Mouse (Mus musculus): ENCODE measurements around the gene Eif5a. TPM values are rescaled to one million over a fixed set of nuclear protein-coding genes. Genes with fewer than 3 reads are reported as not detected.

The Eif5a gene
- total and polyA plus RNA-seq, 3 experiments, result 1,419 to 3,314 (median 2,729) TPM

GRCm38 (mm10) chr11:69880853-69881603, 40.7 kb downstream of the Eif5a start, which contains the start of gene Kctd11 (continued):
- TF ChIP-seq BHLHE40 (IDR thresholded peaks at IDR 0.05; ENCODE audit: low read depth, low read length) (peak; percentile 50), MAFK (IDR thresholded peaks at IDR 0.05; ENCODE audit: insufficient replicate concordance, low read length) (no peak), CHD1 (IDR thresholded peaks at IDR 0.05; ENCODE audit: low read depth, low read length) (no peak), TCF12 (IDR thresholded peaks at IDR 0.05; ENCODE audit: low read depth, low read length) (peak; percentile 78), MAX (IDR thresholded peaks at IDR 0.05; ENCODE audit: low read length) (peak; percentile 78; the same call in 1 of the 2 replicates), NELFE (IDR thresholded peaks at IDR 0.05; ENCODE audit: low read depth, low read length) (peak; percentile 74), MAZ (IDR thresholded peaks at IDR 0.05; ENCODE audit: low read depth, low read length) (peak; percentile 89), E2F4 (IDR thresholded peaks at IDR 0.05; ENCODE audit: insufficient replicate concordance, low read depth, low read length) (no peak), RCOR1 (conservative IDR thresholded peaks at IDR 0.05; ENCODE audit: low read depth, low read length) (no peak), ZNF384 (IDR thresholded peaks at IDR 0.05; ENCODE audit: low read depth, low read length) (no peak), ZC3H11A (IDR thresholded peaks at IDR 0.05; ENCODE audit: low read depth, low read length) (peak; percentile 10; the same call in 1 of the 2 replicates), ELF1 (IDR thresholded peaks at IDR 0.05; ENCODE audit: low read depth, low read length) (peak; percentile 90), CTCF (conservative IDR thresholded peaks at IDR 0.05 in 1 of 2, IDR thresholded peaks at IDR 0.05 in 1 of 2; ENCODE audit: low read depth in 2 of 2, low read length in 2 of 2) (peak in 1 of 2 experiments; percentile 89; a peak in 2 of 4 replicates), RAD21 (IDR thresholded peaks at IDR 0.05; ENCODE audit: low read depth, low read length) (peak; percentile 68), MEF2A (IDR thresholded peaks at IDR 0.05; ENCODE audit: borderline replicate concordance, low read depth, low read length) (peak; percentile 65; the same call in 1 of the 2 replicates), POLR2A (IDR thresholded peaks at IDR 0.05; ENCODE audit: low read depth, low read length) (peak; percentile 86)

- Histone ChIP-seq H3K9me3 (replicated peaks; ENCODE audit: low read length) (peaks cover 10% of the 10 kb centered on the region), H3K27ac (ENCODE audit: insufficient read depth, low read depth) (peak overlapping the region; percentile 63)
- DNase-seq (ENCODE audit: extremely low read depth), result peak; percentile 88
- no peak for TF ChIP-seq ZC3H11A (IDR thresholded peaks at IDR 0.05; ENCODE audit: low read depth, low read length)
- TF ChIP-seq RAD21 (IDR thresholded peaks at IDR 0.05; ENCODE audit: low read depth, low read length), result peak; percentile 64
- no peak for TF ChIP-seq E2F4 (IDR thresholded peaks at IDR 0.05; ENCODE audit: insufficient replicate concordance, low read depth, low read length)
- no peak; the same call in 1 of the 2 replicates for TF ChIP-seq UBTF (IDR thresholded peaks at IDR 0.05; ENCODE audit: low read depth, low read length)
- no peak for TF ChIP-seq USF2 (conservative IDR thresholded peaks at IDR 0.05; ENCODE audit: low read depth, low read length)
- no peak for TF ChIP-seq GABPA (IDR thresholded peaks at IDR 0.05; ENCODE audit: insufficient replicate concordance, low read depth, low read length)
- TF ChIP-seq TBP (conservative IDR thresholded peaks at IDR 0.05; ENCODE audit: low read depth, low read length), result no peak
- peak; percentile 89 to 92 for TF ChIP-seq CTCF (conservative IDR thresholded peaks at IDR 0.05 in 1 of 2, IDR thresholded peaks at IDR 0.05 in 1 of 2; ENCODE audit: low read depth in 2 of 2, low read length in 2 of 2)
- no peak for TF ChIP-seq POLR2AphosphoS2 (IDR thresholded peaks at IDR 0.05; ENCODE audit: low read depth, low read length)
- peak; percentile 93 for TF ChIP-seq SMC3 (IDR thresholded peaks at IDR 0.05; ENCODE audit: low read depth, low read length)
- no peak for TF ChIP-seq MAX (IDR thresholded peaks at IDR 0.05; ENCODE audit: low read length)
- TF ChIP-seq ZMIZ1 (IDR thresholded peaks at IDR 0.05; ENCODE audit: low read depth, low read length), result no peak
- no peak for TF ChIP-seq EP300 (IDR thresholded peaks at IDR 0.05; ENCODE audit: low read length)
- no peak; the same call in 1 of the 2 replicates for TF ChIP-seq HCFC1 (IDR thresholded peaks at IDR 0.05; ENCODE audit: low read depth, low read length)
- TF ChIP-seq USF1 (IDR thresholded peaks at IDR 0.05; ENCODE audit: low read depth, low read length), result no peak; the same call in 1 of the 2 replicates
- peak; percentile 99 for TF ChIP-seq MAFK (IDR thresholded peaks at IDR 0.05; ENCODE audit: insufficient replicate concordance, low read length)
- TF ChIP-seq RCOR1 (conservative IDR thresholded peaks at IDR 0.05; ENCODE audit: low read depth, low read length), result no peak
- TF ChIP-seq MXI1 (IDR thresholded peaks at IDR 0.05; ENCODE audit: low read depth, low read length), result no peak; the same call in 1 of the 2 replicates
- TF ChIP-seq NELFE (IDR thresholded peaks at IDR 0.05; ENCODE audit: low read depth, low read length), result no peak
- no peak for TF ChIP-seq MAZ (IDR thresholded peaks at IDR 0.05; ENCODE audit: low read depth, low read length)
- TF ChIP-seq JUN (IDR thresholded peaks at IDR 0.05; ENCODE audit: insufficient read depth, low read depth, low read length), result no peak
- peak; percentile 62 for TF ChIP-seq SIN3A (IDR thresholded peaks at IDR 0.05; ENCODE audit: low read length)
- no peak for TF ChIP-seq KAT2A (IDR thresholded peaks at IDR 0.05; ENCODE audit: insufficient replicate concordance, low read length)
- no peak for TF ChIP-seq ZNF384 (IDR thresholded peaks at IDR 0.05; ENCODE audit: low read depth, low read length)
- TF ChIP-seq CHD1 (IDR thresholded peaks at IDR 0.05; ENCODE audit: low read depth, low read length), result no peak
- TF ChIP-seq ETS1 (conservative IDR thresholded peaks at IDR 0.05; ENCODE audit: low read depth, low read length), result no peak
- TF ChIP-seq NRF1 (IDR thresholded peaks at IDR 0.05; ENCODE audit: low read depth, low read length), result no peak
- peak; percentile 21; the same call in 1 of the 2 replicates for TF ChIP-seq IRF4 (IDR thresholded peaks at IDR 0.05; ENCODE audit: low read depth, low read length)
Observed at GRCm38 (mm10) chr11:69880506-69880852, 41.3 kb downstream of the Eif5a start.

More at GRCm38 (mm10) chr11:69880506-69880852, 41.3 kb downstream of the Eif5a start:
- H3K4me2 ChIP-seq (ENCODE audit: insufficient read depth, low read depth, poor library complexity, severe bottlenecking), result peak overlapping the region; percentile 41
- peaks cover 21 to 62% of the 10 kb centered on the region in 2 experiments for H3K4me1 ChIP-seq (ENCODE audit: control insufficient read depth in 1 of 2, insufficient read depth in 2 of 2)
- in situ Hi-C loops (cut with MboI; ENCODE audit: low pct_ligation_motif_present, low pct_unique_long_range_greater_than_20kb, low sequenced_read_pairs) (loop anchor here (5.0 kb wide), 1 partner anchor 37 kb away; no protein-coding TSS in a partner anchor), dilution Hi-C loops (cut with MboI; ENCODE audit: extremely low pct_ligation_motif_present, extremely low pct_unique_long_range_greater_than_20kb, low sequenced_read_pairs) (no loop called here)
- peaks cover 17 to 54% of the 10 kb centered on the region in 2 experiments for H3K36me3 ChIP-seq (replicated peaks in 1 of 2; ENCODE audit: control insufficient read depth in 1 of 2, insufficient read depth in 1 of 2, low read length in 1 of 2)
- peak overlapping the region; percentile 56 for H3K9ac ChIP-seq (ENCODE audit: insufficient read depth, low read depth)
- H3K4me3 ChIP-seq (replicated peaks in 1 of 3; ENCODE audit: low read depth in 2 of 3, low read length in 2 of 3, poor library complexity in 1 of 3), result peak overlapping the region; percentile 50 to 74 (median 57)
- H3K79me2 ChIP-seq (replicated peaks; ENCODE audit: control insufficient read depth, extremely low read depth, insufficient read depth, poor library complexity, severe bottlenecking), result no peaks in the 10 kb centered on the region
- H3K27me3 ChIP-seq (replicated peaks), result no peaks in the 10 kb centered on the region
